In genomic region chr2:33640978-33641858, GRCm38 (mm10) we compare ENCODE assay signal across 8 mouse cellular contexts. TPM values are rescaled to one million over a fixed set of nuclear protein-coding genes. Genes with fewer than 3 reads are reported as not detected.
DNase-seq lines count a peak whose midpoint lies in the region; ATAC-seq and TF ChIP-seq lines count a peak whose summit lies in the region.

No protein-coding gene starts in this region.

- peak overlapping the region; percentile 60 for H3K4me3 ChIP-seq in embryonic facial prominence, embryonic 10.5 days
- peak overlapping the region; percentile 32 to 43 for H3K4me3 ChIP-seq in heart, embryonic 14.5 days (ENCODE audit: control insufficient read depth in 1 of 2, insufficient read depth in 1 of 2, low read depth in 1 of 2, low read length in 2 of 2)
- peak overlapping the region; percentile 46 for H3K4me3 ChIP-seq in midbrain, embryonic 12.5 days

- TF ChIP-seq CTCF in Patski (IDR thresholded peaks at IDR 0.05), result no peak

- no peak for DNase-seq in Patski (ENCODE audit: low read depth, low spot score)
- peak; percentile 87 for DNase-seq in embryonic facial prominence, embryonic 10.5 days (ENCODE audit: low spot score)
- DNase-seq in kidney, postnatal 10 days, result peak; percentile 66
- DNase-seq in urinary bladder, postnatal 10 days (ENCODE audit: low spot score), result no peak
- DNase-seq in layer of hippocampus, adult 18-20 months (ENCODE audit: low spot score in 2 of 2), result no peak
- no peak for DNase-seq in right cerebral cortex, postnatal 14 days

- no peaks in the 10 kb centered on the region for H3K36me3 ChIP-seq in embryonic facial prominence, embryonic 10.5 days (replicated peaks)
- H3K36me3 ChIP-seq in heart, embryonic 14.5 days (ENCODE audit: control insufficient read depth, insufficient read depth, low read length), result no peaks in the 10 kb centered on the region
- no peaks in the 10 kb centered on the region for H3K36me3 ChIP-seq in midbrain, embryonic 12.5 days

- no peaks in the 10 kb centered on the region for H3K9me3 ChIP-seq in embryonic facial prominence, embryonic 10.5 days
- no peaks in the 10 kb centered on the region for H3K9me3 ChIP-seq in heart, embryonic 14.5 days (ENCODE audit: control insufficient read depth, low read length)
- no peaks in the 10 kb centered on the region for H3K9me3 ChIP-seq in midbrain, embryonic 12.5 days

- no peak overlapping the region; the same call in 1 of the 2 replicates for H3K27ac ChIP-seq in embryonic facial prominence, embryonic 10.5 days (replicated peaks)
- no peak overlapping the region for H3K27ac ChIP-seq in heart, embryonic 14.5 days (replicated peaks in 1 of 2; ENCODE audit: control insufficient read depth in 1 of 2, insufficient read depth in 1 of 2, low read depth in 2 of 2, low read length in 2 of 2)
- peak overlapping the region; percentile 43 for H3K27ac ChIP-seq in midbrain, embryonic 12.5 days (replicated peaks)

- H3K4me1 ChIP-seq in embryonic facial prominence, embryonic 10.5 days, result peaks cover 70% of the 10 kb centered on the region
- peaks cover 2 to 21% of the 10 kb centered on the region in 2 experiments; a peak in 3 of 4 replicates for H3K4me1 ChIP-seq in heart, embryonic 14.5 days (ENCODE audit: control insufficient read depth in 2 of 2, insufficient read depth in 2 of 2, low read length in 2 of 2)
- peaks cover 44% of the 10 kb centered on the region for H3K4me1 ChIP-seq in midbrain, embryonic 12.5 days

- CTCF ChIA-PET in Patski (lab: Charles Lee), result no interaction called here

- no peaks in the 10 kb centered on the region for H3K27me3 ChIP-seq in Patski
- H3K27me3 ChIP-seq in embryonic facial prominence, embryonic 10.5 days (replicated peaks; ENCODE audit: low read depth, poor library complexity, severe bottlenecking), result peaks cover 100% of the 10 kb centered on the region
- H3K27me3 ChIP-seq in heart, embryonic 14.5 days (ENCODE audit: control insufficient read depth, insufficient read depth, low read length), result peaks cover 92% of the 10 kb centered on the region
- H3K27me3 ChIP-seq in midbrain, embryonic 12.5 days, result peaks cover 100% of the 10 kb centered on the region

- in situ Hi-C loops in Patski (cut with MboI; ENCODE audit: low pct_unique_long_range_greater_than_20kb), result no loop called here

- peak; percentile 29 for ATAC-seq in Patski
- ATAC-seq in heart, embryonic 14.5 days (ENCODE audit: insufficient number of reproducible peaks, insufficient read depth, low FRiP score, low read depth), result no peak
- ATAC-seq in midbrain, embryonic 12.5 days (ENCODE audit: low FRiP score, low read depth), result peak; percentile 28

- peak overlapping the region; percentile 77 for H3K4me2 ChIP-seq in heart, embryonic 14.5 days (ENCODE audit: low read length)
- H3K4me2 ChIP-seq in midbrain, embryonic 12.5 days (replicated peaks), result peak overlapping the region; percentile 59

- H3K9ac ChIP-seq in heart, embryonic 14.5 days (ENCODE audit: low read length), result peak overlapping the region; percentile 48; the same call in 1 of the 2 replicates
- peak overlapping the region; percentile 55 for H3K9ac ChIP-seq in midbrain, embryonic 12.5 days (replicated peaks)

- WGBS in embryonic facial prominence, embryonic 10.5 days, result under 1% methylated on average over 54 of the region's 56 CpGs
- 1% methylated on average over 50 of the region's 56 CpGs for WGBS in heart, embryonic 14.5 days
- under 1% methylated on average over 55 of the region's 56 CpGs for WGBS in midbrain, embryonic 12.5 days

- POLR2A ChIA-PET in Patski (lab: Charles Lee), result interaction anchor here (0.7 kb wide), 1 partner anchor 78 kb away, joined by 4 read pairs; no protein-coding TSS in a partner anchor

RNA-seq across cellular contexts. Expression of gene Lmx1b, which starts 0.9 kb away (rescaled TPM):
- 9.3 TPM for polyA plus RNA-seq in Patski (2021)
- polyA plus RNA-seq in embryonic facial prominence, embryonic 10.5 days (2016; fragmentation: Nextera tagmentation; extraction: Ambion mirVana), result 0.85 and 0.99 TPM in 2 replicates
- 0.07 TPM in 1 of 2 replicates, not detected in the other for polyA plus RNA-seq in heart, embryonic 14.5 days (2014; fragmentation: Nextera tagmentation; extraction: Ambion mirVana)
- 2.3 and 2.8 TPM in 2 replicates for polyA plus RNA-seq in midbrain, embryonic 12.5 days (2016; fragmentation: Nextera tagmentation; extraction: Ambion mirVana)
- total RNA-seq in layer of hippocampus, adult 18-20 months (2021), result under 1 TPM; 0.30 to 0.53 TPM

Comparison
In these comparisons a context has a peak if more than half of its experiments do, and no peak if none do; other contexts are left out.
1. DNase-seq: peak in embryonic facial prominence, embryonic 10.5 days (single experiment) and kidney, postnatal 10 days (single experiment); none in Patski (single experiment), urinary bladder, postnatal 10 days (single experiment), layer of hippocampus, adult 18-20 months (0 of 2) and right cerebral cortex, postnatal 14 days (single experiment).
2. Peak in every context shown above with its lines, with median percentiles within 50 percentile points of each other: H3K4me3 ChIP-seq.